Mouse (Mus musculus): ENCODE results near the gene Gli1. TPM values are rescaled to one million over a fixed set of nuclear protein-coding genes. Genes with fewer than 3 reads are reported as not detected.

Gli1 gene
- total RNA-seq, 2 experiments from 2014 or later, result not detected

DNA sequence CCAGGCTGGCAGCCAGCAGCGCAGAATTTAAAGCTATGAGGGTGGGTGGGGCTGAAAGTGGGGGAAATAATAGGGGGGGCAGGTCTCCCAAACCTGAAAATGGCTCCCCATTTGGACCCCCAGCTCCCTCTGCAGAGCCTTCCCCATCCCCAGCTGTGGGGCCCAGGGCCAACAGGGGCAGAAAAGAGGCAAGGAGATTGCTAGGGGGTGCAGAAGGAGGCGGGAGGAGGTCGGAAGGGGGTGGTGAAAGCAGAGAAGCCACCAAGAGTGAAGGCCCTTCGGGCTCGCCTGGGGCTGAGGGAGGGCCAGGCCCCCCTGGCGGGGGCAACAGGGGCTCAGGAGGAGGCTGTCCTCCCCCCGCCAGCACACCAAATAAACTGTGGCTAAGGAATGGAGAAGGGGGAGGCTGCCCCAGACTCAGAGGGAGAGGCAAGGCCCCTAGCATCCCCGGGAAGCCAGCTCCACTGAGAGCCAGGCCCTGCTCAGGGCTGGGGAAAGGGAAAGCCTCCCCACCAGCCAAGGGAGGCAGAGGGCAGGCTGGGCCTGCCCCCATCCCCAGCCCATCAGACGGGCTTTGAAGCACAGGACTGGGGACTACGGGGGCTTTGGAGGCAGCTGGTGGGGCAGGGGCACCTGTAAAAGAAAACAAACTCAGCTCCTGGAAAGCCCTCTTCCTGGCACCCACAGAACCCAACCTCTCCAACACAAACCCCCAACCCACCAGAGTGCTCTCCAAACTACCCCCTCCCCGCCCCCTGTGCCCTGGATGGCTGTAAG, 56.9 kb downstream of the Gli1 start:
- no peak for ATAC-seq (replicated peaks; ENCODE audit: low FRiP score, poor library complexity, severe bottlenecking)

DNA sequence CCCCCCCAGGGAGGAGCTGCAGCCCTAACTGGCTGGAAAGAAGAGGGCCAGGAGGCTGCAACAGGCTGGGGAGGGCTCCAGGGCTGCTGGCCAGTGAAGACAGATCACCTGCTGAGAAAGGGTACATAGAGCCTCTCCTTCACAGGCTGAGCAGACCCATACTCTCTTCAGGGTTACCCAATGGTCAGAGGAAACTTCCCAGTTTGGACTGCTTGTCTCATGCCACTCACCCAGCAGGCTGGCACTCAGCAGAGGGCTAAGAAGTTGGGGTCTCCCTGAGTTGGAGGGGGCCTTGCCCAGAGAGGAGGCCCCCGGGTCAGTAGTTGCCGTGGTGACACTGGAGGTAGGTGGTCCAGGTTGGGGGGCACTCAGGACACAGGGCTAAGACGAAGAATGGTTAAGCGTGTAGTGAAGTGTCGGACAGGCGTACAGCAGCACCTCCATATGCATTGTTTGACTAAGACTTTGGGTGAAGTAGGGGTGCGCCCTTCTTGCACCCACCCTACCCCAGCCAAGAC, 57.6 kb downstream of the Gli1 start:
- no peak for ATAC-seq (replicated peaks; ENCODE audit: low FRiP score, poor library complexity, severe bottlenecking)

DNA sequence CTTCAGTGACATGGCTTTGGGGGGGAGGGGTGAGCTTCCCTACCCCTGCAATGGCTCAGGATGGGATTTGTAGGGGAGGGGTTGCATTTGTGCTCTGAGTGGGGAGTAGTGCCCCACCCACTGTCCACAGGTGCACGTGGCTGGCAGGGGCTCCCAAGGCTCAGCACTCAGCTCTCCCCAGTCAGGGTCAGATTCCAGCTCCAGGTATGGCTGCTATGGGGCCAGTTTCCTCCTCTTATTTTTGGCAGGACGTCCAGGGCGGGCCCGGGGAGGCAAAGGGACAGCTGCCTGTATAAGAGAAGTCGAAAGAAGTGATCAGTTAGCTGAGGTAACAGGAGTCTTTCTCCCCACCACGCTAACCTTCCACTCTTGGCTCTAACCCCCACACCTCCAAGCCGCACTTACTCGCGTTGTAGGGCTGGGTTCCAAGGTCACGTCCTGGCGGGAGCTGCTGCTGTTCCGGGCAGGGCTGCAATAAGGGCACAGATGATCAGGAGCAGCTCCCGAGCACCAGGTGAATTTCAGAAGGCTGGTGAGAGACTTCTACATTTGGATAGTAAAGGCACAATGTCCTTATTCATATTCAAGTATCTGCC, 59.1 kb downstream of the Gli1 start:
- ATAC-seq (replicated peaks; ENCODE audit: low FRiP score, poor library complexity, severe bottlenecking), result no peak

DNA sequence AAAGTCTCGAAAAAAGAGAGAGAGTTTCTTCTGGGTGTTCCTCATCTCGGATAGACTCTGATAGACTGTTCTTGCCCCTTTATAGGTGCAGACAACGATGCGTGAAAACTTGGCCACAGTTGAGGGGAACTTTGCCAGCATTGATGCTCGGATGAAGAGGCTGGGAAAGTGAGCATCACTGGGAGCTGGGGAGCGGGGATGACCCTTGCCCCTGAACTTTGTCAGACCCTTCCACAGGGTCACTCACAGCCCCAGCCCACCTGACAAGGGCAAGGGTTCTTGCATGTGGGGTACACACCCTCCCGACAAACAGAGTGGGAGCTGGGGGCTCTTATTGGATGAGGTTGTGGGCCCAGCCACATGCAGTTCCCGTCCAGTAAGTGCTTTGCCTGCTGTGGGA, 60.5 kb downstream of the Gli1 start:
- no peak for ATAC-seq (replicated peaks; ENCODE audit: low FRiP score, poor library complexity, severe bottlenecking)

Other genes starting within 250 kb of the Gli1 start
- 15.0 and 17.1 TPM in 2 replicates for gene Os9, start 220.8 kb downstream of the Gli1 start, total RNA-seq (2015; ENCODE audit: low replicate concordance)
- 59.5 and 60.7 TPM in 2 replicates for gene Os9, start 220.8 kb downstream of the Gli1 start, total RNA-seq (2017; ENCODE audit: low replicate concordance)
- gene B4galnt1, start 176.7 kb downstream of the Gli1 start, total RNA-seq (2015; ENCODE audit: low replicate concordance), result 33.0 and 34.3 TPM in 2 replicates
- 8.1 and 17.6 TPM in 2 replicates for gene B4galnt1, start 176.7 kb downstream of the Gli1 start, total RNA-seq (2017; ENCODE audit: low replicate concordance)
- not detected in 2 replicates for gene Slc26a10, start 161.3 kb downstream of the Gli1 start, total RNA-seq (2015; ENCODE audit: low replicate concordance)
- 0.28 TPM in 1 of 2 replicates, not detected in the other for gene Slc26a10, start 161.3 kb downstream of the Gli1 start, total RNA-seq (2017; ENCODE audit: low replicate concordance)
- 0.84 and 1.7 TPM in 2 replicates for gene Arhgef25, start 151.9 kb downstream of the Gli1 start, total RNA-seq (2015; ENCODE audit: low replicate concordance)
- 2.2 and 2.7 TPM in 2 replicates for gene Arhgef25, start 151.9 kb downstream of the Gli1 start, total RNA-seq (2017; ENCODE audit: low replicate concordance)
- 10.4 and 18.0 TPM in 2 replicates for gene Dtx3, start 146.2 kb downstream of the Gli1 start, total RNA-seq (2015; ENCODE audit: low replicate concordance)
- 8.4 and 9.4 TPM in 2 replicates for gene Dtx3, start 146.2 kb downstream of the Gli1 start, total RNA-seq (2017; ENCODE audit: low replicate concordance)
- gene Pip4k2c, start 130.4 kb downstream of the Gli1 start, total RNA-seq (2015; ENCODE audit: low replicate concordance), result 11.3 and 13.3 TPM in 2 replicates
- 19.6 and 25.6 TPM in 2 replicates for gene Pip4k2c, start 130.4 kb downstream of the Gli1 start, total RNA-seq (2017; ENCODE audit: low replicate concordance)
- 0.42 TPM in 1 of 2 replicates, not detected in the other for gene Kif5a, start 78.6 kb downstream of the Gli1 start, total RNA-seq (2015; ENCODE audit: low replicate concordance)
- under 0.01 TPM in 1 of 2 replicates, not detected in the other for gene Kif5a, start 78.6 kb downstream of the Gli1 start, total RNA-seq (2017; ENCODE audit: low replicate concordance)
- 32.5 and 59.1 TPM in 2 replicates for gene Dctn2, start 75.6 kb downstream of the Gli1 start, total RNA-seq (2015; ENCODE audit: low replicate concordance)
- 73.0 and 77.9 TPM in 2 replicates for gene Dctn2, start 75.6 kb downstream of the Gli1 start, total RNA-seq (2017; ENCODE audit: low replicate concordance)
- gene Mbd6, start 53.0 kb downstream of the Gli1 start, total RNA-seq (2015; ENCODE audit: low replicate concordance), result 22.4 and 33.0 TPM in 2 replicates
- gene Mbd6, start 53.0 kb downstream of the Gli1 start, total RNA-seq (2017; ENCODE audit: low replicate concordance), result 6.1 and 7.1 TPM in 2 replicates
- gene Mars, start 30.2 kb downstream of the Gli1 start, total RNA-seq (2015; ENCODE audit: low replicate concordance), result 35.1 and 38.8 TPM in 2 replicates
- 43.5 and 45.6 TPM in 2 replicates for gene Mars, start 30.2 kb downstream of the Gli1 start, total RNA-seq (2017; ENCODE audit: low replicate concordance)
- gene Arhgap9, start 20.0 kb downstream of the Gli1 start, total RNA-seq (2015; ENCODE audit: low replicate concordance), result 19.9 and 21.1 TPM in 2 replicates
- gene Arhgap9, start 20.0 kb downstream of the Gli1 start, total RNA-seq (2017; ENCODE audit: low replicate concordance), result 14.6 and 18.7 TPM in 2 replicates
- gene Inhbe, start 12.4 kb upstream of the Gli1 start, total RNA-seq (2015; ENCODE audit: low replicate concordance), result not detected in 2 replicates
- not detected in 2 replicates for gene Inhbe, start 12.4 kb upstream of the Gli1 start, total RNA-seq (2017; ENCODE audit: low replicate concordance)
- not detected in 2 replicates for gene Inhbc, start 28.5 kb upstream of the Gli1 start, total RNA-seq (2015; ENCODE audit: low replicate concordance)
- gene Inhbc, start 28.5 kb upstream of the Gli1 start, total RNA-seq (2017; ENCODE audit: low replicate concordance), result not detected in 2 replicates
- 25.7 and 34.9 TPM in 2 replicates for gene R3hdm2, start 38.4 kb upstream of the Gli1 start, total RNA-seq (2015; ENCODE audit: low replicate concordance)
- 17.7 and 18.3 TPM in 2 replicates for gene R3hdm2, start 38.4 kb upstream of the Gli1 start, total RNA-seq (2017; ENCODE audit: low replicate concordance)
- gene Stac3, start 159.7 kb upstream of the Gli1 start, total RNA-seq (2015; ENCODE audit: low replicate concordance), result not detected in 2 replicates
- not detected in 2 replicates for gene Stac3, start 159.7 kb upstream of the Gli1 start, total RNA-seq (2017; ENCODE audit: low replicate concordance)
- gene Ndufa4l2, start 173.0 kb upstream of the Gli1 start, total RNA-seq (2015; ENCODE audit: low replicate concordance), result not detected in 2 replicates
- gene Ndufa4l2, start 173.0 kb upstream of the Gli1 start, total RNA-seq (2017; ENCODE audit: low replicate concordance), result not detected in 2 replicates
- gene Shmt2, start 180.5 kb upstream of the Gli1 start, total RNA-seq (2015; ENCODE audit: low replicate concordance), result 17.9 and 19.9 TPM in 2 replicates
- 12.3 and 18.3 TPM in 2 replicates for gene Shmt2, start 180.5 kb upstream of the Gli1 start, total RNA-seq (2017; ENCODE audit: low replicate concordance)
- gene Nxph4, start 192.6 kb upstream of the Gli1 start, total RNA-seq (2015; ENCODE audit: low replicate concordance), result not detected in 2 replicates
- gene Nxph4, start 192.6 kb upstream of the Gli1 start, total RNA-seq (2017; ENCODE audit: low replicate concordance), result not detected in 2 replicates

All from erythroblast, adult 5-6 weeks (primary cell).